Mouse (Mus musculus): ENCODE results near the gene Zfp747.
A peak's percentile ranks its signal among the peaks of the same experiment; 100 is the strongest.
"Not testable (repeated sequence)": the region's sequence is repeated elsewhere in the genome, so short reads cannot be mapped to it uniquely, and the experiment has no call there.

Gene Zfp747

GRCm38 (mm10) chr7:127375271-127376245 is at the start of gene Zfp747:
Gene Zfp747, minus strand, starts transcription at chr7:127376050.
- peak; percentile 84 for DNase-seq (ENCODE audit: low spot score)

DNA sequence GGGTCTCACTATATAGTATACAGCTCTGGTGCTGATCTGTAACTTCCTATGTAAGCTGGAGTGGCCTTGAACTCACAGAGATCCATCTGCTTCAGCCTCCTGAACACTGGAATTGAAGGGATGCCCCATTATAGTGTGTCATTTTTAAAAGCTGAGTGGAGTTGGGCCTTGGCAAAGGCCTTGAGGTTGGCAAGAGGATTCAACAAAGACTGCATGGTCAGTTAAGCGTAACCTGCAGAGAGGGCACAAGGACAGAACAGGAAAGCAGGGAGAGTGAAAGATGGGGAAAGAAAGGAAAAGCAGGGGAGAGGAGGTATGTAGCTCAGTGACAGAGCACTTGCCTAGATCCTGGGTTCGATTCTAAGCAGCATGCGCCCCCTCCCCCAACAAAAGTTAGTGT is 49.4 kb upstream of the Zfp747 start:
- no peak for DNase-seq (ENCODE audit: low spot score)

DNA sequence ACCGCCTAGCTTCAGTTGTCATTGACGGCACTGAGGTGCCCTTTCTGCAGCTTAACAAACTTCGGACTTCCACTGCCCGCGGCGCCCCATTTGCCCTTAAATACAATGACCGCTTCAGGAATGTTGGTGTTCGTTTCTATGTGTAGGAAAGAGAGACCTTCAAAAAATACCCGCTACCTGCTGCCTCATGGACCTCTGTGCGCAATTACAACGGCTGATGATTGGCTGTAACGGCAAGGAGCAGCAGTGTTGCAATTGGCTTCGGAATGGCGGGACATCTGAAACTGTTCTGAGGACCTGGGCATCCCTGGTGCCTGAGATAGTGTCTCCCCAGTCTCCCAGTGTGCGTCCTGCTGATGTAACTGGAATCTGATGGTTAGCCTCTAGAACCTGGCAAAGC is 46.4 kb upstream of the Zfp747 start:
- DNase-seq (ENCODE audit: low spot score): no peak

DNA sequence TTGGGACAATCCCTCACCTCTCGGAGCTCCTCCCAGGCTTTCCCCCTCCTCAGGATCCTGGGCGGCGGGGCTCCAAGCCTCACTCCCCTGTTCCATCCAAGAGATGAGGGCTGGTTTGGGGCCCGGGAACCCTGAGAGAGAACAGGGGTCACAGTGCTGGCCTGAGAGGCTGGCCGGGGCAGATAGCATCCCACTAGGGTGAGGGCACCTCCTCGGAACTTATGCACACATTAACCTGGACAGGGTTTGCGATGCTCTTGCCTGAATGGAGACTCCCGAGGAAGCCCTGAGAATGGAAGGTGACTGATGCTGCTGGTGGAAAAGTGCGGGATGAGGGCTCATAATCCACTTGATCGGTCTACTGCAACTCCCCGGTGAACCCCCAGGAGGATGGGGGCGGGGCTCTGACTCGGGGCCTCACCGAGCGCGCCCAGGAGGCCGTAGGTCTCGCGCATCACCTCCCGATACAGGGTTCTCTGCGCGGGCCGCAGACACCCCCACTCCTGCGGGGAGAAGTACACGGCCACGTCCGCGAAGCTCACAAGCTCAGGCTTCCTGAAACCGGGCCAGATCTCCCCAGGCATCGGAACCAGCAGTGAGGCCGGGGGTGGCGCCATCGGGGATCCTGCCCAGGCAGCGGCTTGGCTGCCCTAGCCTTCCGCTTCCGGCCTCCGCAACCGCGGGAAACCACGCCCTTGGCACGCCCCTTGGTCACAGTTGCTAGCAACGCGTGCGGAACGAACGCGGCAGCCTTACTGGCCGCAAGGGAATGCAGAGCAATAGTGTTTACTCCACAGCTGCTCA is 45.7 kb upstream of the Zfp747 start, which contains the start of gene Zfp688:
Zfp688 (minus strand) TSS at position 681 of the 804 bp plus-strand sequence.
- DNase-seq (ENCODE audit: low spot score): peak; percentile 93

- no peak for DNase-seq (ENCODE audit: low spot score)
These were observed 35.6 kb upstream of the Zfp747 start for GRCm38 (mm10) chr7:127411418-127411817.

- peak; percentile 82 for DNase-seq (ENCODE audit: low spot score)
These were observed 30.4 kb upstream of the Zfp747 start, which contains the start of gene Zfp764 for GRCm38 (mm10) chr7:127406002-127406987. Gene Zfp764, minus strand, starts transcription at chr7:127406822.

DNA sequence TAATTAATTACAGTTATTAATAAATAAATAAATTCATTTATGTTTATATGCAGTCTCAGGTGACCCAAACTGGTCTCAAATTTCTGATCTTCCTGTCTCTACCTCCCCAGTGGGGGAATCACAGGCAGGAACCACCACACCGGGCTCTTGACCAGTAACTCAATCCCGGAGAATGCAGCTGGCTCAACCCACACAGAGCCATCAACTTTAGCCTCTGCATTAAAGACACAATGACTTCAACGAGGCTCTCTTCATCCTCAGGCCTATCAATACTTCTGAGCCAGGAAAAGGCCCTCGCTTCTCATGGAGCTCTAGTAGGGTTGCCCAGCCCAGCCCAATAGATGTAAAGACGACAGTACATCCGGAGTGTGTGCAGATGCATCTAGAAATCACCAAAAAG is 28.3 kb upstream of the Zfp747 start:
- not testable (repeated sequence) for DNase-seq (ENCODE audit: low spot score)

GRCm38 (mm10) chr7:127402980-127403379 is 27.1 kb upstream of the Zfp747 start:
- no peak for DNase-seq (ENCODE audit: low spot score)

DNA sequence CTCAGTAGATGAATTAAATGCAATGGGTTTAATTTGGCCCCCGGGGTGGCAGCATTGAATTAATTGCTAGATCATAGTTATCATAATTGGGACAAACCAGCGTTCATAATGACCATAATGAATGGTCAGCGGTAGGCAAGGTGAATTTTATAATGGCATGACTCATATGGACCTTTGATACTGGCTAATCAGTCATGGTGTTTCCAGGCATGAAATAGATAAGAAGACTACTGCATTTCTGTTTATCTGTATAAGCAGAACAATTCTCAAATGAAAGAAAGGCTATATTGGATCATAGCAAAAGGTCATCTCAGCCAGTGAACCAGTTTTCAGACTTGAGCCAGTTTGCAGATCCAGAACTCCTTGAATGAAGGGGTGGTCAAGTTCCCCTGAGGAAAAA is 24.5 kb upstream of the Zfp747 start:
- no peak for DNase-seq (ENCODE audit: low spot score)

DNA sequence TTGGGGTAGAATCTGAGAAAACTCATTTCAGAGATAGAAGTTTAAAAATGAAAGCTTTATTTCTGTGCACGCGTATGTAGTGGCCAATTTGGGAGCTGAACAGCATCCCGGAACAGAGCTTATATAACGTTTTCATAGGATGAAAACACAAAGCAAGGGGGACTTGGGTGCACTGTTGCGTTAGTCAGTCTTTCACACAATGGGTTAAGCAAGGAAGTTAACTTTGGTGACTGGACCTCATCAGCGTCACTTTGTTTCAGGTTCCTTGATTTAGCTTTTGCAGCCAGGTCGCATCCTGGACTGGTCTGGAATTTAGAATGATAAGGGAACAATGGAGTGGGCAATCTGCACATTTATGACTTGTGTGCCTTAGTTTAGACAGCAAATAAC is 18.1 kb upstream of the Zfp747 start:
- DNase-seq (ENCODE audit: low spot score): no peak

- DNase-seq (ENCODE audit: low spot score): peak; percentile 96
These were observed 17.5 kb upstream of the Zfp747 start, which contains the start of gene E430018J23Rik for GRCm38 (mm10) chr7:127393157-127393943. Gene E430018J23Rik, minus strand, starts transcription at chr7:127393629.

- DNase-seq (ENCODE audit: low spot score): no peak
These were observed 16.5 kb upstream of the Zfp747 start for GRCm38 (mm10) chr7:127392251-127392824.

DNA sequence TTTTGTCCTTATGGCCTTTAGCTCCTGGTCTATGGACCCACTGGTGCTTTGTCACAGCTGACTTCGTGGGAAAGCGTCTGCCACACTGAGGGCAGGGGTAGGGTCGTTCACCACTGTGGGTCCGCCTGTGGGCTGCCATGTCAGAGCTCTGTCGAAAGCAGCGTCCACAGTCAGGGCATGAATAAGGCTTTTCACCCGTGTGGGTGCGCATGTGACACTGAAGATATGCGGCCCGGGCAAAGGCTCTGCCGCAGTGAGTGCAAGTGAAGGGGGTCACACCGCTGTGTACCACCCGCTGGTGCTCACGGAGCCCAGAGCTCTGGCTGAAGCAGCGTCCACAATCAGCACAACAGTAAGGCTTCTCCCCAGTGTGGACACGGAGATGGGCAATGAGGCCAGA is 15.7 kb upstream of the Zfp747 start:
- no peak for DNase-seq (ENCODE audit: low spot score)

- no peak for DNase-seq (ENCODE audit: low spot score)
These were observed 14.5 kb upstream of the Zfp747 start for GRCm38 (mm10) chr7:127390306-127390705.

DNA sequence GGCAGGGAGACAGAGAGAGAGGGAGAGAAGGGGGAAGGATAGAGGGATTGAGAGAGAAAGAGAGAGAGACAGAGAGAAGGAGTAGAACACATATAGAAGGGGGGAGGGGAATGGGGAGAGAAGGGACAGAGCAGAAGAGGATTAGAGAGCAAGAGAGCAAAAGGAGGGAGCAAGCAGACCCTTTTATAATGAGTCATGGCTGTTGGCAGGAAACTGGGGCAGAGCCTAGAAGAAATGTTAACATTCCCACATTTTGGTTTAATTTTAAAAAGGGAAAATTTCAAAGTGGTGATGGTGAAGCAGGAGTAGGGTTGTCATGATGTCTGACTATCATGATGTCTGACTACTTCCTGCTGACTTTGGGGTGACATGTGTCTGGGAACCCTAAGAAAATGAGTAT is 12.4 kb upstream of the Zfp747 start:
- not testable (repeated sequence) for DNase-seq (ENCODE audit: low spot score)

DNA sequence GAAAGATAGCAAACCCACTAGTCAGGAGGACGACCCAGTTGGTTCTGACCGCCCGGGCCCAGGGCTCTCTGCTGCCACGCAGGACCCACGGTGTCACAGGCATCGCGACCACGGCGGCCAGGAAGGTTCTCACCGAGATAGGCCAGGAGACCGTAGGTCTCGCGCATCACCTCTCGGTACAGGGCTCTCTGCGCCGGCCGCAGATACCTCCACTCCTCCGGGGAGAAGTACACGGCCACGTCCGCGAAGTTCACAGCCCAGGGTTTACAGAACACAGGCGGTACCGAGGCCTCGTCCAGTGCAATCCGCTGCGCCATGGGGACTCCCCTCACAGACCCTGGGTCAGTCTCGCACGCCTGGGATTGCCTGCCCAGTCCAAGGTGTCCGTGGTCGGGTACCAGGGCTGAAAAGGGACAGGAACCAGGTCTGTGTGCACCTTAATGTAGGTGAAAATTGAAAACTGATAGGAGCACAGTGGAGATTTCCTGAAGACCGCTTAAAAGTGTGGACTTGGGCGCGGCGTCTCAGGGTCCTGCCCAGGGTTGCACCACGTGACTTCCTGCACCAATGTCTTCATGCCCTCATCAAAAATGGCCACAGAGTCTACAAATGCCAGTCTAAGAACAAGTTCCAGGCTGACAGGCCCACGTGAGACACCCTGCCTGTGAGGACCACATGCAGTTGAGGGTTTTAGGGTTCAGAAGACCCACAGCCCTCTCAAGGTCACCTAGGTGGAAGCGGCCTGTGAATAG is 11.0 kb upstream of the Zfp747 start, which contains the start of gene 9130019O22Rik:
9130019O22Rik (minus strand) TSS at position 526 of the 752 bp plus-strand sequence.
- peak; percentile 87 for DNase-seq (ENCODE audit: low spot score)

- DNase-seq (ENCODE audit: low spot score): not testable (repeated sequence)
These were observed 9.7 kb upstream of the Zfp747 start for GRCm38 (mm10) chr7:127385560-127385959.

DNA sequence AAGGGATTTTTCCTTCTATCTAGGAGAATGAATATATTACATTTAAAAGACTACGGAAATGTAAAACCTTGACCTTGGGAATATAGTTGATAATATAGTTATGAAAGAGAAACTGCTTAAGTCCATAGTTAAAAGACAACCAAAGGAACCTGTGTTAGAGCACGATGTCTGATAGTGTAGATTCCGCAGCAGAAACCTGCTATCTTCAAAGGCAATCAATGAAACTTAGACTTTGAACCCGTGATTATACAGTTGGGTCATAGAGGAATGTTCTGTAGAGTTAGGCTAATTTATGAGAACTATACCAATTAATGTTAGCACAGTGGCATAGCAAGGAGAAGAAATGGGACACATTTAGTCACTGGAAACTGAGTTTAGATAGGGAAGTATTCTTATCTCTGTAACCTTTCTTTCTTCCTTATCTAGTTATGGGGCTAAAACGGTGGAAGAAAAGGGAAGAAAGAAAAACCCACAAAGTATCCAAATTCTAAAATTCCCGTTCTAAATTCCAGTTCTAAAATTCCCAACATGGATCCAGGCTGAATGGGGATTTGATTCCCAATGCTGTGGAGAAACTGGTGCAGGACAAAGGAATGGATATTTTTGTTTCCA is 2.6 kb upstream of the Zfp747 start:
- DNase-seq (ENCODE audit: low spot score): no peak

DNA sequence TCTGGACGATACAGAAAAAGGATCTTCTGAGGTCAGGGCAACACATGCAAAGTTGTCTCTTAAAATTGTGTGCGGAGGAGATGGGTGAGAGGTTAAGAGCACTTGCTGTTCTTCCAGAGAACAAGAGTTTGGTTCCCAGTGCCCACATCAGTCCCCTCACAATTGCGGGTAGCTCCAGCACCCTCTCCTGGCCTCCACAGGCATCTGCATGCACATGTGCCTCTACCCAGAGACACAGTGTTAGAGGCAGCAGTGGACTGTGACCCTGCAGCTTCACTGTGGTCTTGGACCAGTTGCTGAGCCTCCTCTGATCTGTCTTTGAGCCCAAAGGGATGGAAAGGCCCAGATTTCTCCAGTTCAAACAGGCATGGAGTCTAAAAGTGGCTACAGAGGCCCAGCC is 4.0 kb downstream of the Zfp747 start:
- DNase-seq (ENCODE audit: low spot score): not testable (repeated sequence)

Measured in ovary, postnatal 14 days (tissue).